Mouse (Mus musculus) bone marrow, adult 2 months (tissue): Measurements from ENCODE around the gene Dlg2. TPM values are rescaled to one million over a fixed set of nuclear protein-coding genes. Genes with fewer than 3 reads are reported as not detected.

Source experiments
- H3K27ac ChIP-seq: fragments of 200-500 bp; 2 replicates; pipeline ENCODE4 v1.5.1; 2012; ENCODE audit warnings: low read depth, mild to moderate bottlenecking, control low read depth, inconsistent platforms, low read length; ENCODE audit not compliant: control insufficient read depth, poor library complexity, insufficient read depth
- H3K4me1 ChIP-seq: fragments of 200-500 bp; 2 replicates; pipeline ENCODE4 v1.6.1; 2011; ENCODE audit warnings: low read length; ENCODE audit not compliant: control insufficient read depth, insufficient read depth
- H3K4me3 ChIP-seq: fragments of 200-500 bp; replicated peaks from 2 replicates; pipeline ENCODE3; 2011; ENCODE audit warnings: mild to moderate bottlenecking, low read depth, low read length, control low read depth; ENCODE audit not compliant: control insufficient read depth
- CTCF ChIP-seq: fragments of 200-500 bp; IDR thresholded peaks from 2 replicates; pipeline ENCODE4 v1.5.1; 2011; ENCODE audit warnings: low read length, control low read depth; ENCODE audit not compliant: control insufficient read depth, insufficient read depth
- POLR2A ChIP-seq: fragments of 200-500 bp; IDR thresholded peaks from 2 replicates; pipeline ENCODE4 v1.6.1; 2011; ENCODE audit warnings: low read depth, mild to moderate bottlenecking, control low read depth, low read length, borderline replicate concordance; ENCODE audit not compliant: control insufficient read depth
- WGBS: fragments of 180-500 bp; shearing (Covaris S2); methylation state at CpG from one replicate; pipeline ENCODE4 v1.1.7; 2018; 5-methylcytosine and 5-hydroxymethylcytosine counted together
- polyA plus RNA-seq: library from polyadenylated mRNA; stranded (reverse); fragments of >200 nt; gene quantifications from 2 replicates; pipeline ENCODE4 v1.2.4, GENCODE M21; 2011; ENCODE audit warnings: low replicate concordance; ENCODE audit not compliant: missing spikeins, insufficient read depth, insufficient read length

Dlg2 gene
- polyA plus RNA-seq, 1 experiment: 11.7 TPM

DNA sequence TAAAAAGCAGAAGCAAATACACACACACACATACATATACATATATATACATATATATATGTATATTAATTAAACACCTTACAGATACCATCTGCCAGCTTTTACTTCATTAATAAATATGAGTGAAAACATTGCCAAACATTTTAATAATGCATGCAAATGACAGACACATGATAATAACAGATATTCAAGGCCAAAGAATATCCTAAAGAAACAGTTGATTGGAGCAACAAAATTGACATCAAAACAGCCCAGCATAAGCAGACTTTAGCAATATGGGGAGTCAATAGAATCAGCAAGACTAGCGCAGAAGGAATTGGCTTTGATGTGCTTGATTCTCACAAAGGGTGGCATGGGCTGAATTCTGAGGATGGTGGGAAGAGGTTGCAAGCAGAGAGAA, 1568.5 kb downstream of the Dlg2 start:
- TF ChIP-seq POLR2A: no peak
- no peak for TF ChIP-seq CTCF
- Histone ChIP-seq H3K4me1 (no peaks in the 10 kb centered on the region), H3K27ac (no peak overlapping the region), H3K4me3 (no peak overlapping the region)
- 78% methylated on average over 1 of the region's 1 CpGs for WGBS

GRCm38 (mm10) chr7:92047271-92047670, 1570.8 kb downstream of the Dlg2 start:
- WGBS: 58% methylated on average over 2 of the region's 2 CpGs
- no peak overlapping the region for H3K27ac ChIP-seq
- no peak for TF ChIP-seq POLR2A
- TF ChIP-seq CTCF: no peak

GRCm38 (mm10) chr7:92048876-92049275, 1572.4 kb downstream of the Dlg2 start:
- WGBS: 83% methylated on average over 1 of the region's 1 CpGs
- Histone ChIP-seq H3K27ac (no peak overlapping the region), H3K4me3 (no peak overlapping the region), H3K4me1 (no peaks in the 10 kb centered on the region)
- TF ChIP-seq POLR2A (no peak), CTCF (no peak)

More at GRCm38 (mm10) chr7:92047271-92047670, 1570.8 kb downstream of the Dlg2 start:
- H3K4me3 ChIP-seq: no peak overlapping the region
- no peaks in the 10 kb centered on the region for H3K4me1 ChIP-seq

DNA sequence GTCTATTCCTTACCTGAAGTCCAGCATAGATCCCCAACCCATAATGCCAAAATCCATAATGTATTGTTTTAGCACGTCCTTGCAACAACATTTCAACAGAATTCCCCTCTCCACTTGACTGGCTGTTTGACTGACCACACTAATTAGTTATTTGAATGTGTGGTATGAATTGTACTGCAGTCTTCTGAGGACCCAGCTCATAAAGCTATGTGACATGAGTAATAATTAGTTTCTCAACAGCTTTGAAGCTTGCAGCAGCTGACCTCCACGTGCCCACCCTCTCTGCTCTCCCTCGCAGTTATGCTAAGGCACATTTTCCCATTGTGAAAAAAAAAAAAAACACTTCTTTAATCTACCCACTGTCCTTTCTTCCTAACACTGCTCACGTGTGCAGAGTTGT, 1590.4 kb downstream of the Dlg2 start:
- TF ChIP-seq CTCF (no peak), POLR2A (no peak)
- Histone ChIP-seq H3K27ac (no peak overlapping the region), H3K4me1 (no peaks in the 10 kb centered on the region), H3K4me3 (no peak overlapping the region)
- WGBS: 73% methylated on average over 4 of the region's 4 CpGs

DNA sequence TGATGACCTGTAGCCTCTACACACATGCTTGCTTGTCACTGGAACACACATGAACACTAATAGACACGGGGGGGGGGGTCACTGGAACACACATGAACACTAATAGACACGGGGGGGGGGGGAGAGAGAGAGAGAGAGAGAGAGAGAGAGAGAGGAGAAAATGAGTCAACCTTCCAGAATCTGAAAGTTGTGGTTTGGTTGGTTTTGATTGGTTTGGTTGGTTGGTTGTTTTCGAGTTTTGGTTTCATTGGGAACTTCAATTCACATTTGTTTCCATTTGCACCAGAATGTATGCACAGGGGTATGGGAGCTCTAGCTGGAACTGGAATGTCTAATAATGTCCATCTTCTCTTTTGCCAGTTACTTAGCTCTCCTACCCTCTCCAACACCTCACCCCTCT, 1611.0 kb downstream of the Dlg2 start:
- TF ChIP-seq CTCF (no peak), POLR2A (no peak)
- Histone ChIP-seq H3K27ac (no peak overlapping the region), H3K4me1 (no peaks in the 10 kb centered on the region), H3K4me3 (no peak overlapping the region)
- WGBS: 45% methylated on average over 3 of the region's 3 CpGs

GRCm38 (mm10) chr7:92093860-92094259, 1617.4 kb downstream of the Dlg2 start:
- WGBS: 2% methylated on average over 3 of the region's 3 CpGs

DNA sequence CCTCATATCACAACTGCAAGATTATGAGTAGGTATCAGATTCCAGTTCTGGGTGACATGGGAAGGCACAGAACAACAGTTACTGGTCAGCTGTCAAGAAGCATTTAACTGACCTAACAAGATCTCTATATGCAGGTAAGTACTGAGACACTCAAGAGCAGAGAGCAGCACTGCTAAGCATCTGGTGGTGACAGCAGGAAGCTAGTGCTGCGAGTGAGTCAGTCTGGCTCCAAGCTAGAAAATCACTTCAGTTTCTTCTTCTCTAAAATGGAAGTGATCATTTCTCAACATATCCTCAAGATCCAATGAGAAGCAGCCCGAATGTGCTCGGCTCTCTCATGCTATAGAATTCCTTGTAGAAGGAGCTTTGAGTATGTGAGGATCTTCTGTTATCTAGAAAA, 1618.7 kb downstream of the Dlg2 start:
- Histone ChIP-seq H3K4me3 (no peak overlapping the region), H3K27ac (no peak overlapping the region), H3K4me1 (no peaks in the 10 kb centered on the region)
- WGBS: 56% methylated on average over 3 of the region's 3 CpGs
- TF ChIP-seq POLR2A (no peak), CTCF (no peak)

More at GRCm38 (mm10) chr7:92093860-92094259, 1617.4 kb downstream of the Dlg2 start:
- Histone ChIP-seq H3K27ac (no peak overlapping the region), H3K4me1 (no peaks in the 10 kb centered on the region), H3K4me3 (no peak overlapping the region)
- TF ChIP-seq CTCF: peak; percentile 65
- no peak for TF ChIP-seq POLR2A

- WGBS: 90% methylated on average over 2 of the region's 2 CpGs
- Histone ChIP-seq H3K27ac (no peak overlapping the region), H3K4me1 (no peaks in the 10 kb centered on the region), H3K4me3 (no peak overlapping the region)
- no peak for TF ChIP-seq CTCF
- TF ChIP-seq POLR2A: no peak
Observed at GRCm38 (mm10) chr7:92100847-92101246, 1624.4 kb downstream of the Dlg2 start.

DNA sequence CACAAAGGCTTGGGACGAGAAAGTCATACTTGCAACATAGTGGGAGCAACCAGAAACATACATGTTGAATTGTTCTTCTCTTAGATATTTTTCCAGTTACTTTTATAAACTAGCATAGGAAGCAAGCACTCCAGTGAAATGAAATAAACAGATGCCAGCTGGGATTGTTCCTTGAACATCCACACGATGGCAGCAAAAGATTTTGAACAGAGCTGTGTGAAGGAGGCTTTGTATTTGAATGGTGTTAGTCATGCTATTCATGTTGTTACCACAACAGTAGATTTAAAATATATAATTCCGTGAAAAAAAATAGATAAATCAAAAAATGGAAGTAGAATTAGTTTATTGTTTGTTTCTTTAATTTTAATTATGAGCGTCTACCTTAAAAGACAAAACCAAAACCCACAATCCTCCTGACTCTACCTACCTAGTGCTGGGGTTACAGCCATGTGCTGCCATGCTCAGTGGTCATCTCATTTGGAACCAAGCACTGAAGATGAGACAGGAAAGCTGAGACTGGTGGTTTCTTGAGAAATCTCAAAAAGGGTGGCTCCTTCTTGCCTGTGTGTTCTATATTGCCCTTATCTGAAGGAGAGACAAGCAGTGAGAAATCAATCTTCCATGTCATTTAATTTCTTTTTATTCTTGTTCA, 1626.5 kb downstream of the Dlg2 start:
- WGBS: 20% methylated on average over 4 of the region's 4 CpGs
- TF ChIP-seq POLR2A (no peak), CTCF (no peak)
- H3K4me1 ChIP-seq: no peaks in the 10 kb centered on the region
- H3K4me3 ChIP-seq: no peak overlapping the region
- H3K27ac ChIP-seq: no peak overlapping the region
